Mouse (Mus musculus): ENCODE measurements at regions not wholly inside any gene's neighbourhood (a gene's known extent, or its start where the extent isn't known, plus 50 kb on each side); places are given as distances from the start of the nearest gene placed in this dataset.
A peak's percentile ranks its signal among the peaks of the same experiment; 100 is the strongest.

- no peaks in the 10 kb centered on the region for H3K79me2 ChIP-seq (ENCODE audit: inconsistent target)
- 94% methylated on average over 4 of the region's 4 CpGs for WGBS (ENCODE audit: missing documents)
- no peaks in the 10 kb centered on the region for H3K36me3 ChIP-seq (ENCODE audit: inconsistent target)
- no peak overlapping the region for H3K4me3 ChIP-seq (ENCODE audit: inconsistent target)
- H3K27ac ChIP-seq = peak overlapping the region; percentile 82
Measured at GRCm38 (mm10) chr13:93992961-93993360, 64.6 kb upstream of the Lhfpl2 start.

- H3K79me2 ChIP-seq (ENCODE audit: inconsistent target) = no peaks in the 10 kb centered on the region
- peak overlapping the region; percentile 89 for H3K27ac ChIP-seq
- no peaks in the 10 kb centered on the region for H3K36me3 ChIP-seq (ENCODE audit: inconsistent target)
- WGBS (ENCODE audit: missing documents) = 79% methylated on average over 3 of the region's 3 CpGs
- no peak overlapping the region for H3K4me3 ChIP-seq (ENCODE audit: inconsistent target)
Measured at GRCm38 (mm10) chr13:93995423-93995822, 62.2 kb upstream of the Lhfpl2 start.

- Histone ChIP-seq H3K27ac (peak overlapping the region; percentile 89), H3K79me2 (ENCODE audit: inconsistent target) (no peaks in the 10 kb centered on the region), H3K36me3 (ENCODE audit: inconsistent target) (no peaks in the 10 kb centered on the region), H3K4me3 (ENCODE audit: inconsistent target) (no peak overlapping the region)
- WGBS (ENCODE audit: missing documents) = 31% methylated on average over 10 of the region's 10 CpGs
Measured at GRCm38 (mm10) chr13:93996535-93997382, 60.8 kb upstream of the Lhfpl2 start.

GRCm38 (mm10) chr13:93997981-93998380 is 59.6 kb upstream of the Lhfpl2 start:
- H3K79me2 ChIP-seq (ENCODE audit: inconsistent target) = no peaks in the 10 kb centered on the region
- no peaks in the 10 kb centered on the region for H3K36me3 ChIP-seq (ENCODE audit: inconsistent target)
- no peak overlapping the region for H3K4me3 ChIP-seq (ENCODE audit: inconsistent target)
- peak overlapping the region; percentile 89; the same call in 1 of the 2 replicates for H3K27ac ChIP-seq
- WGBS (ENCODE audit: missing documents) = 48% methylated on average over 6 of the region's 6 CpGs

- Histone ChIP-seq H3K79me2 (ENCODE audit: inconsistent target) (no peaks in the 10 kb centered on the region), H3K27ac (no peak overlapping the region), H3K36me3 (ENCODE audit: inconsistent target) (no peaks in the 10 kb centered on the region), H3K4me3 (ENCODE audit: inconsistent target) (no peak overlapping the region)
- WGBS (ENCODE audit: missing documents) = 88% methylated on average over 1 of the region's 1 CpGs
Measured at GRCm38 (mm10) chr13:93998406-93998805, 59.2 kb upstream of the Lhfpl2 start.

GRCm38 (mm10) chr13:94003816-94004215 is 53.8 kb upstream of the Lhfpl2 start:
- 81% methylated on average over 5 of the region's 5 CpGs for WGBS (ENCODE audit: missing documents)
- Histone ChIP-seq H3K79me2 (ENCODE audit: inconsistent target) (no peaks in the 10 kb centered on the region), H3K36me3 (ENCODE audit: inconsistent target) (no peaks in the 10 kb centered on the region), H3K4me3 (ENCODE audit: inconsistent target) (no peak overlapping the region), H3K27ac (no peak overlapping the region)

- Histone ChIP-seq H3K27ac (no peak overlapping the region), H3K4me3 (ENCODE audit: inconsistent target) (no peak overlapping the region), H3K36me3 (ENCODE audit: inconsistent target) (no peaks in the 10 kb centered on the region), H3K79me2 (ENCODE audit: inconsistent target) (no peaks in the 10 kb centered on the region)
- WGBS (ENCODE audit: missing documents) = 86% methylated on average over 3 of the region's 3 CpGs
Measured at GRCm38 (mm10) chr13:94004417-94004816, 53.2 kb upstream of the Lhfpl2 start.

- Histone ChIP-seq H3K4me3 (ENCODE audit: inconsistent target) (no peak overlapping the region), H3K27ac (no peak overlapping the region), H3K79me2 (ENCODE audit: inconsistent target) (no peaks in the 10 kb centered on the region), H3K36me3 (ENCODE audit: inconsistent target) (no peaks in the 10 kb centered on the region)
- WGBS (ENCODE audit: missing documents) = 42% methylated on average over 3 of the region's 3 CpGs
Measured at GRCm38 (mm10) chr13:94005880-94006279, 51.7 kb upstream of the Lhfpl2 start.

Measured in macrophage (primary cell).